Mouse (Mus musculus) spleen, adult 2 months (tissue): ENCODE measurements around the gene Enpep. TPM values are rescaled to one million over a fixed set of nuclear protein-coding genes. Genes with fewer than 3 reads are reported as not detected.

Source experiments
- DNase-seq, 2 experiments: peaks; one replicate each; pipeline versions ENCODE4 v3.0.0 to v3.0.0-alpha.2; 2012 to 2021; ENCODE audit warnings: low spot score in 2 of 2, low read depth in 1 of 2
- H3K27ac ChIP-seq: fragments of 200-500 bp; 2 replicates; pipeline ENCODE4 v1.5.1; 2012; ENCODE audit warnings: low read length, inconsistent platforms; ENCODE audit not compliant: insufficient read depth
- H3K27me3 ChIP-seq: fragments of 200-500 bp; 2 replicates; pipeline ENCODE4 v1.6.1; 2012; ENCODE audit warnings: mild to moderate bottlenecking, moderate library complexity, low read length, inconsistent platforms; ENCODE audit not compliant: control insufficient read depth, insufficient read depth
- H3K36me3 ChIP-seq: fragments of 200-500 bp; 2 replicates; pipeline ENCODE4 v1.6.1; 2012; ENCODE audit warnings: mild to moderate bottlenecking, low read length, inconsistent platforms; ENCODE audit not compliant: control insufficient read depth, insufficient read depth
- H3K4me1 ChIP-seq: fragments of 200-500 bp; 2 replicates; pipeline ENCODE4 v1.6.1; 2011; ENCODE audit warnings: inconsistent platforms; ENCODE audit not compliant: control insufficient read depth, insufficient read depth, insufficient read length
- H3K4me3 ChIP-seq: fragments of 200-500 bp; 2 replicates; pipeline ENCODE4 v1.5.1; 2011; ENCODE audit warnings: mild to moderate bottlenecking, inconsistent platforms; ENCODE audit not compliant: insufficient read depth, insufficient read length; ENCODE audit errors: extremely low read depth
- CTCF ChIP-seq: fragments of 200-500 bp; IDR thresholded peaks from 2 replicates; pipeline ENCODE4 v1.5.1; 2011; ENCODE audit warnings: mild to moderate bottlenecking, inconsistent platforms; ENCODE audit not compliant: insufficient read depth, insufficient read length, insufficient replicate concordance; ENCODE audit errors: extremely low read depth
- POLR2A ChIP-seq: fragments of 200-500 bp; IDR thresholded peaks from 2 replicates; pipeline ENCODE4 v1.6.1; 2011; ENCODE audit warnings: low read depth, low read length, inconsistent platforms
- whole genome bisulfite sequencing: fragments of 180-500 bp; shearing (Covaris S2); methylation state at CpG from one replicate; pipeline ENCODE4 v1.1.7; 2018; 5-methylcytosine and 5-hydroxymethylcytosine counted together
- polyA plus RNA-seq: library from polyadenylated mRNA; depleted of rRNA; stranded (reverse); fragments of >200 nt; gene quantifications from 2 replicates; pipeline ENCODE4 v1.2.3, GENCODE M21; 2012; rRNA removed

Enpep gene
- 0.30 and 0.53 TPM in 2 replicates for polyA plus RNA-seq

DNA sequence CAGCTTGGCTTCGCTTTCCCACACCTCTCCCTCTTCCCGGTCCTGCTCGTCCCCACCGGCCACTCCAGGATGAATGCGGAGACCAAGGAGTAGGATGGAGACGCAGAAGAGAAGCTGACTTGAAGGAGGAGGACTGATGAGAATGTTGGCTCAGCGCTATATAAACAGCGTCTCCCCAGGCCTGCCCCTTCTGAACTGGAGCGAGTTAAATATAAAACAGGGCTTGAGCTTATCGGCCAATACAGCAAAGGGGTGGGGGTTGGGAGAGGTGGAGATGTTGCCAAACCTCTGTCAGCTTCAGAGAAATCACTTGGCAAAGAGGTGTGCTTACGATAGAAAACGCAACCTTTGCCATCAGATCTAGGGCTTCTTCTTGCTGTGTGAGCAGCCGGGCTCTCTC lies at the start of gene Enpep:
Gene Enpep, minus strand, starts transcription at position 135 of the 400 bp plus-strand sequence.
- DNase-seq: no peak
- H3K27me3 ChIP-seq: no peaks in the 10 kb centered on the region
- H3K4me1 ChIP-seq: no peaks in the 10 kb centered on the region; the same call in 1 of the 2 replicates
- H3K4me3 ChIP-seq: no peak within 1 kb of the TSS; the same call in 1 of the 2 replicates
- H3K27ac ChIP-seq: no peak within 1 kb of the TSS
- TF ChIP-seq CTCF (no peak), POLR2A (no peak)
- 51% methylated on average over 13 of the region's 13 CpGs for WGBS
- H3K36me3 ChIP-seq: no peaks in the 10 kb centered on the region

DNA sequence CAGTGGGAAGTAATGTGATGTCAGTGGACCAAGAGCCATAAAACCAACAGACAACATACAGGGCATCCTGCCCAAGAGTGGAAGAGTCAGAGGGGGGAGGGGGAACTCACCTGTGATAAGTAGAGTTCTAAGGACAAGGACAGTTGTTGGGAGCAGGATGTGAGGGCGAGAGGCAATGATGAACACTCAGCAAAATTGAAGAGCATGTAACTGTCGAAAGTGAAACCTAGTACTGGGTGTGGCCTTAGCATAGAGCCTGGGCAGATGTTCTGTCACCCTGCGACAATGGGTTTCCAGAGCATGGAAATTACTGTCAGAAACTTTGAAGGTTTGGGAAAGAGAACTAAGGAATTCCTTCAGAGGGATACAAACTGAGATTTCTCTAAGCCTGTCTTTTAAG lies 46.6 kb upstream of the Enpep start:
- no peak for TF ChIP-seq CTCF
- TF ChIP-seq POLR2A: no peak
- 32% methylated on average over 3 of the region's 3 CpGs for WGBS
- H3K27ac ChIP-seq: no peak overlapping the region

DNA sequence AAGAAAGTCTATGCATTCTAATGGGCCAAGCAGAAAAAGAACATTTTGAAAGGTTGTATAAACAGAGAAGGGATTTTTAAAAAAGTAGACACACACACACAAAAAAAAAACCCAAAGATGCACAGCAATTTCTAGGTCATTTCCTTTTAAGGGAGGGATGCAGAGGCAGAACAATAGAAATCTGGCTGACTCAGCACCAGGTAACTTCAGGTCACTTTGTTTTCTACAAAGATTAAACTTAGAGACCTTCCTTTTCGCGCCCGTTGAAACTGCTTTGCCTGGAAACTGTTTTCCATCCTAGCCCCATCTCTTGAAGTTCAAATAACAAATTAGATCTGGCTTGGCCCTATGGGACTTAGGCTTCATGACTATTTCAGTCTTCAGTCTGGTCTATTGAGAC lies 42.6 kb upstream of the Enpep start:
- no peak for DNase-seq
- no peak overlapping the region for H3K27ac ChIP-seq
- WGBS: 87% methylated on average over 3 of the region's 3 CpGs
- H3K4me1 ChIP-seq: no peaks in the 10 kb centered on the region; the same call in 1 of the 2 replicates
- no peak for TF ChIP-seq POLR2A
- TF ChIP-seq CTCF: no peak
- H3K27me3 ChIP-seq: no peaks in the 10 kb centered on the region
- H3K4me3 ChIP-seq: no peak overlapping the region
- no peaks in the 10 kb centered on the region for H3K36me3 ChIP-seq

More for the DNA sequence above, 46.6 kb upstream of the Enpep start:
- no peaks in the 10 kb centered on the region for H3K27me3 ChIP-seq
- H3K4me1 ChIP-seq: no peaks in the 10 kb centered on the region; the same call in 1 of the 2 replicates
- no peak overlapping the region for H3K4me3 ChIP-seq
- no peak for DNase-seq
- H3K36me3 ChIP-seq: no peaks in the 10 kb centered on the region

DNA sequence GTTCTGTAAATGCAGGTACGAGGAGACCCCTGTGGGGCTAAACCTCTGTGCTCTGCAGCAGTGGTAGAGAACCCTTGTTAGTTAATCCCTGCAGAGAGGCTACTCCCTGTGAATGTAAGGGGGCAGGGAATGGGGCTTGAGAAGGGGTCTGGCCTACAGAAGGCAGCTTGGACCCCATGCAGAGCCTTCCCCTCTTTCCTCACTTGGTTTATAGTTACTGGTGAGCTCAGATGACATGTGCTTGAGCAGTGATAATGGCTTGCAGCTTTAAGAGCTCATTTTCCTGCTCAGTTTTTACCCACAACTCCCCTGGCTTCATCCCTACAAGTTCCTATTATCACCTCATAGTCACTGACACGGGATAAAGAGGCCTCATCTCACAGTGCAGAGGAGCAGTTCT lies 40.6 kb upstream of the Enpep start:
- H3K27ac ChIP-seq: no peak overlapping the region
- no peak for DNase-seq
- TF ChIP-seq POLR2A (no peak), CTCF (no peak)
- H3K4me3 ChIP-seq: no peak overlapping the region
- H3K27me3 ChIP-seq: no peaks in the 10 kb centered on the region
- no peaks in the 10 kb centered on the region for H3K4me1 ChIP-seq
- no peaks in the 10 kb centered on the region for H3K36me3 ChIP-seq
- 71% methylated on average over 2 of the region's 2 CpGs for WGBS

DNA sequence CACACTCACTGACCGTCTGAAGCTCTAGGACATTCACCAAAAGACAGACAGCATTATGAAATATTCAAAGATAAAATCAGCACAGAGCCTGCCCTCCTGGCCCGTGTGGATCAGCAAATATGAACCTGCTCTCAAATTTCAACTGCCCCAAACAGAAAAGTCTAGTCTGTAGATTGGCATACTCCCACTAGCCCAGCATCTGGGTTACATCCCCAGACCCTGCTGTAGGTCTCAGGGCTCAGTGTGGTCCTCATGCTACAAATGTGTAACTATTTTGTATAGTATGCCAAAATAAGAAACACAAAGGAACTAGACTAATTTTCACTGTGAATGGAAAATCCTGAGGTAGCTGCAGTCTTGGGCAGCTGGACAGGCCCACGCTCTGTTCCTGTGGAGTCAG lies 37.0 kb upstream of the Enpep start:
- no peak for DNase-seq
- no peaks in the 10 kb centered on the region for H3K36me3 ChIP-seq
- H3K4me1 ChIP-seq: no peaks in the 10 kb centered on the region
- H3K4me3 ChIP-seq: no peak overlapping the region
- no peak for TF ChIP-seq POLR2A
- TF ChIP-seq CTCF: no peak
- H3K27me3 ChIP-seq: no peaks in the 10 kb centered on the region
- H3K27ac ChIP-seq: no peak overlapping the region
- 91% methylated on average over 3 of the region's 3 CpGs for WGBS

DNA sequence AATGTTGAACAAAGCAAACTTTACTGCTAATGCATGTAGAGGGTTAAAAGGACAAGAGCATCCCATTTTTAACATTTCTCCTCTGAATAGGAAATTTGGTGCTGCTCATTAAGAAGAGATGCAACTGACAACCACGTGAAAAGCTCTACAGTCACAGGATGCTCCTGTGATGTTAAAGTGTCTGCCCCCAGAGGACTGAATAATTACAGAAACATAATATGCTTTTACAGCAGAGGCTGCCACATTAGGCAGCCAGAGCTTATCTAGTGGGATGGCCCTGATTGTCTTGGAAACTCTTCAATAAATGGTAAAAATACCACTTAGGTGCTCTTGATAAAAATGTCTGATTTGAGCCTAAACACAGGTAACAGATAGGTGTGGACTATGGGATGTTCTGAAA lies 33.4 kb upstream of the Enpep start:
- 71% methylated on average over 1 of the region's 1 CpGs for WGBS
- Histone ChIP-seq H3K36me3 (no peaks in the 10 kb centered on the region), H3K4me3 (no peak overlapping the region), H3K27me3 (no peaks in the 10 kb centered on the region), H3K4me1 (no peaks in the 10 kb centered on the region), H3K27ac (no peak overlapping the region)
- no peak for TF ChIP-seq CTCF
- DNase-seq: no peak

DNA sequence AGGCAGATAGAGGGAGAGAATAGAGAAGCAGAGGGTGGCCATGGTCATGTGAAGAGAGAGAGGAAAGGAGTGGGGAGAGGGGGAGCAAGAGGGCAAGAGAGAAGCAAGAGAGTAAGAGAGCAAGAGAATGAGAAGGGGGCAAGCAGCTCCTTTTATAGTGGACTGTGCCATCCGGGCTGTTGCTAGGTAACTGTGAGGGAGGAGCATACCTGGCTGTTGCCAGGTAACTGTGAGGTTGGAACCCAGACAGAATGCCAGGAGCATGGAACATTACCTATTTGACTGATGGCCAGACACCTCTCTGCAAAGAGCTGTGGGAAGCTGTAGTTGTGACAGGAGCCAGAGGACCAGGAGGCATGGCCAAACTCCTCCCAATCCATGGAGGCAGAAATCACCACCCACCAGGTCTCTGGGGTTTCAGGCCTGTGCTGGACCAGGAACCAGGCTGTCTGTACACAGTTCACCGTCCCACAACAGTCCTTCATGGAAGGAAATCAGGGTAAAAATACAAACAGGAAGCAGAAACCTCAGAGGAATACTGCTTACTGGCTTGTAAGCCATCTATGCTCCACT lies 32.4 kb upstream of the Enpep start:
- Histone ChIP-seq H3K4me1 (no peaks in the 10 kb centered on the region), H3K27me3 (no peaks in the 10 kb centered on the region), H3K4me3 (no peak overlapping the region), H3K36me3 (no peaks in the 10 kb centered on the region), H3K27ac (no peak overlapping the region)
- DNase-seq: no peak
- WGBS: 64% methylated on average over 2 of the region's 2 CpGs
- TF ChIP-seq POLR2A (no peak), CTCF (no peak)

DNA sequence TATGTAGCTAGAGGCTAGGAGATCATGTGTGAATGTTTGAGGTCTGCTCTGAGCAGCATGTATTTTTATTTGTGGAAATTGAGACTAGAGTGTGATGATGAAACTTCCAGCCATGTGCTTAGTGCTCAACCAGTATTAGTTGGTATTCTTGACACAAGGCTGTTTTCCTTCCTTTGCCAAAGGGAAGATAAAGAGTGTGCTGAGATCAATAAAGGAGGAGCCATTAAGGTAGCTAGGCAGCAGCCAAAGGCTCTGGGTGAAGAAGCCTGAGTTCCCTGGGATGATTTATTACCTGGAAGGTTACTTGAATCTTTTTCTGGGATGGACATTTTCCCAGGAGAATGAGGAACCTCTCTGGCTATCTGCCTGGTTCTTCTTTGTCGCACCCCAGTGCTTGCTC lies 30.9 kb upstream of the Enpep start:
- Histone ChIP-seq H3K4me3 (no peak overlapping the region), H3K4me1 (no peaks in the 10 kb centered on the region), H3K27ac (no peak overlapping the region), H3K36me3 (no peaks in the 10 kb centered on the region), H3K27me3 (no peaks in the 10 kb centered on the region)
- no peak for DNase-seq
- WGBS: 77% methylated on average over 1 of the region's 1 CpGs
- TF ChIP-seq CTCF (no peak), POLR2A (no peak)
